Mouse (Mus musculus) heart, embryonic 16.5 days (tissue): Measurements from ENCODE around the gene Cenps. TPM values are rescaled to one million over a fixed set of nuclear protein-coding genes. Genes with fewer than 3 reads are reported as not detected.
A peak's percentile ranks its signal among the peaks of the same experiment; 100 is the strongest.

Experiments used
- ATAC-seq: fragments of 200-750 bp; cut with Nextera tagmentation; replicated peaks from 2 replicates; pipeline ENCODE4 v1.8.0; 2017; ENCODE audit warnings: moderate number of reproducible peaks; ENCODE audit not compliant: insufficient read depth, low FRiP score; ENCODE audit errors: extremely low read depth
- H3K27ac ChIP-seq: fragments of 300-500 bp; sonication (generic); 2 replicates; pipeline ENCODE4 v1.5.1; 2014; ENCODE audit warnings: mild to moderate bottlenecking, low read length, control low read depth, moderate library complexity
- H3K27me3 ChIP-seq: fragments of 300-500 bp; sonication (generic); 2 replicates; pipeline ENCODE4 v1.6.1; 2014; ENCODE audit warnings: low read length, mixed read lengths; ENCODE audit not compliant: control insufficient read depth, insufficient read depth
- H3K36me3 ChIP-seq: fragments of 300-500 bp; sonication (generic); 2 replicates; pipeline ENCODE4 v1.6.1; 2014; ENCODE audit not compliant: control insufficient read depth, insufficient read depth
- H3K4me1 ChIP-seq: fragments of 300-500 bp; sonication (generic); 2 replicates; pipeline ENCODE4 v1.6.1; 2014; ENCODE audit warnings: low read length, mixed read lengths; ENCODE audit not compliant: control insufficient read depth, insufficient read depth
- H3K4me2 ChIP-seq: fragments of 300-500 bp; sonication (generic); 2 replicates; pipeline ENCODE4 v1.6.1; 2014; ENCODE audit warnings: low read depth, mild to moderate bottlenecking, control low read depth, low read length
- H3K4me3 ChIP-seq: fragments of 300-500 bp; sonication (generic); 2 replicates; pipeline ENCODE4 v1.5.1; 2014; ENCODE audit warnings: mild to moderate bottlenecking, control low read depth, low read length
- H3K9ac ChIP-seq: fragments of 300-500 bp; sonication (generic); 2 replicates; pipeline ENCODE4 v1.6.1; 2014; ENCODE audit warnings: low read length, control low read depth
- H3K9me3 ChIP-seq: fragments of 300-500 bp; sonication (generic); replicated peaks from 2 replicates; pipeline ENCODE4 v1.6.1; 2016; ENCODE audit warnings: low read length; ENCODE audit not compliant: control insufficient read depth
- WGBS: fragments of 180-500 bp; shearing (Covaris S2); extraction: QIAGEN DNeasy Blood & Tissue Kit; methylation state at CpG from one replicate; pipeline ENCODE4 v1.1.7; 2014; 5-methylcytosine and 5-hydroxymethylcytosine counted together
- polyA plus RNA-seq: library from polyadenylated mRNA; unstranded; fragments of >200 nt; fragmentation: Nextera tagmentation; extraction: Ambion mirVana; gene quantifications from 2 replicates; pipeline ENCODE4 v1.2.1, GENCODE M21; 2015

Gene Cenps
- polyA plus RNA-seq, 1 experiment from 2014 or later, result 22.8 TPM

- Histone ChIP-seq H3K4me2 (peak overlapping the region; percentile 41), H3K9me3 (no peaks in the 10 kb centered on the region), H3K4me1 (peaks cover 20% of the 10 kb centered on the region), H3K27ac (peak overlapping the region; percentile 85), H3K27me3 (no peaks in the 10 kb centered on the region), H3K36me3 (no peaks in the 10 kb centered on the region), H3K4me3 (peak overlapping the region; percentile 17), H3K9ac (peak overlapping the region; percentile 30)
- ATAC-seq, result peak; percentile 96
- 42% methylated on average over 17 of the region's 17 CpGs for WGBS
Measured at GRCm38 (mm10) chr4:149081528-149081927, 55.9 kb downstream of the Cenps start.

- H3K4me2 ChIP-seq, result no peak overlapping the region
- H3K9ac ChIP-seq, result no peak overlapping the region
- H3K9me3 ChIP-seq, result no peaks in the 10 kb centered on the region
- WGBS, result 85% methylated on average over 8 of the region's 8 CpGs
- H3K27me3 ChIP-seq, result no peaks in the 10 kb centered on the region
- no peak overlapping the region for H3K4me3 ChIP-seq
- H3K36me3 ChIP-seq, result no peaks in the 10 kb centered on the region
- no peak overlapping the region for H3K27ac ChIP-seq
- no peak for ATAC-seq
- peaks cover 25% of the 10 kb centered on the region for H3K4me1 ChIP-seq
Measured at GRCm38 (mm10) chr4:149080111-149080510, 57.3 kb downstream of the Cenps start.

DNA sequence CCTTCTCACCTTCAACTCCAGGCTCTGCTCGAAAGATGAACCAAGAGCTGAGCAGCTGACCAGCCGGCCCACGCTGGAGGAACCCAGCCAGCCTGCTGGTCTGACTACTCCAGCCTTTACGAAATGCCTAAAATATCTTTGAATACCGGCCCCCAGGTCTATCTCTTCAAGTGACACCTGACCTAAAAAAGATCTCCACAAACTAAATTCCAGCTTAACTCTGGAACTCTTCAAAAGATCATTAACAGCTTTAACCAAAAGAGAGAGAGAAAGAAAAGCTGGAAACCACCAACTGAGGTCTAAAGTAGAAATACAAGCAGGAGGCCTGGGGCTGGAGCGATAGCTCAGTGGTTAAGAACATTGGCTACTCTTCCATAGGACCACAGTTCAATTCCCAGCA lies 57.8 kb downstream of the Cenps start:
- H3K9me3 ChIP-seq, result no peaks in the 10 kb centered on the region
- no peaks in the 10 kb centered on the region for H3K36me3 ChIP-seq
- peaks cover 25% of the 10 kb centered on the region for H3K4me1 ChIP-seq
- no peak overlapping the region for H3K4me2 ChIP-seq
- ATAC-seq, result no peak
- H3K9ac ChIP-seq, result no peak overlapping the region
- H3K27ac ChIP-seq, result no peak overlapping the region
- H3K27me3 ChIP-seq, result no peaks in the 10 kb centered on the region
- WGBS, result 50% methylated on average over 6 of the region's 6 CpGs
- no peak overlapping the region for H3K4me3 ChIP-seq

DNA sequence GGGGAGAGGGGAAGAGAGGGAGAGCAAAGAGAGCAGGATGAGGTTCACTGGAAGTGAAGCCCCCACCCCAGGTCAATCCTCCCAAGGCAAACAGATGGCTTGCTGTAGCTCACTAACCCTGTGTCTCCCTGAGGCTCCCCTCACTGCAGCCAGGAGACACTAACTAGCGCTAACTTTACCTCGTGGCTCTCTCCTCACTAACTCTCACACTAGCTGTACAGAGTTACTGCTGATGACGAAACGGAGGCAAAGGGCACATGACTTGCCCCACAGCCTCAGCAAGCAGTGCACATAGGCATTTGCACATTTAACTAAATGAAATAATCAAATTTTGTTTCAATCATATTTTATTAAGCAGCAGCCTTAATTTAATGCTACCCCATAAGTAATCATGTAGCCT lies 59.2 kb downstream of the Cenps start:
- Histone ChIP-seq H3K4me3 (no peak overlapping the region), H3K9me3 (no peaks in the 10 kb centered on the region), H3K36me3 (no peaks in the 10 kb centered on the region), H3K4me1 (peaks cover 32% of the 10 kb centered on the region), H3K27ac (no peak overlapping the region), H3K27me3 (no peaks in the 10 kb centered on the region), H3K9ac (no peak overlapping the region), H3K4me2 (no peak overlapping the region)
- ATAC-seq, result no peak
- WGBS, result 58% methylated on average over 4 of the region's 4 CpGs

Other genes with a start within 250 kb of the Cenps start
- 44.1 and 44.6 TPM in 2 replicates for gene Pex14, start 37.8 kb downstream of the Cenps start, polyA plus RNA-seq
- 29.3 and 33.8 TPM in 2 replicates for gene Dffa, start 33.5 kb downstream of the Cenps start, polyA plus RNA-seq
- gene Cort, start 10.9 kb downstream of the Cenps start, polyA plus RNA-seq, result not detected in 2 replicates
- 78.2 and 84.0 TPM in 2 replicates for gene Pgd, start 29.1 kb upstream of the Cenps start, polyA plus RNA-seq
- gene Kif1b, start 170.1 kb upstream of the Cenps start, polyA plus RNA-seq, result 39.8 and 47.5 TPM in 2 replicates